Mouse (Mus musculus): ENCODE results near the gene Ism1. TPM values are rescaled to one million over a fixed set of nuclear protein-coding genes. Genes with fewer than 3 reads are reported as not detected.

Ism1 gene
- polyA plus RNA-seq, 2 experiments, result 11.3 to 12.8 TPM

GRCm38 (mm10) chr2:139641757-139642385 is 36.1 kb upstream of the Ism1 start:
- no peak for TF ChIP-seq POLR2A (IDR thresholded peaks at IDR 0.05; ENCODE audit: borderline replicate concordance, extremely low read depth, insufficient read depth, insufficient read length)
- H3K27ac ChIP-seq (replicated peaks; ENCODE audit: low read depth, low read length), result no peak overlapping the region
- no peak for DNase-seq (ENCODE audit: low spot score)
- no peaks in the 10 kb centered on the region for H3K27me3 ChIP-seq (ENCODE audit: control insufficient read depth, insufficient read depth, low read length)
- 52% methylated on average over 7 of the region's 7 CpGs for WGBS
- no peak for ATAC-seq (ENCODE audit: low FRiP score, low read depth)
- no peaks in the 10 kb centered on the region for H3K36me3 ChIP-seq (ENCODE audit: control insufficient read depth, insufficient read depth, low read length)
- no peaks in the 10 kb centered on the region for H3K9me3 ChIP-seq (ENCODE audit: control insufficient read depth, low read length)
- H3K4me3 ChIP-seq (replicated peaks; ENCODE audit: low read length), result no peak overlapping the region
- no peak overlapping the region for H3K4me2 ChIP-seq (replicated peaks; ENCODE audit: low read depth, low read length, severe bottlenecking)
- no peak overlapping the region for H3K9ac ChIP-seq (ENCODE audit: low read depth, low read length, severe bottlenecking)
- H3K4me1 ChIP-seq (ENCODE audit: control insufficient read depth, insufficient read depth, low read length), result peaks cover 9% of the 10 kb centered on the region; the same call in 1 of the 2 replicates

DNA sequence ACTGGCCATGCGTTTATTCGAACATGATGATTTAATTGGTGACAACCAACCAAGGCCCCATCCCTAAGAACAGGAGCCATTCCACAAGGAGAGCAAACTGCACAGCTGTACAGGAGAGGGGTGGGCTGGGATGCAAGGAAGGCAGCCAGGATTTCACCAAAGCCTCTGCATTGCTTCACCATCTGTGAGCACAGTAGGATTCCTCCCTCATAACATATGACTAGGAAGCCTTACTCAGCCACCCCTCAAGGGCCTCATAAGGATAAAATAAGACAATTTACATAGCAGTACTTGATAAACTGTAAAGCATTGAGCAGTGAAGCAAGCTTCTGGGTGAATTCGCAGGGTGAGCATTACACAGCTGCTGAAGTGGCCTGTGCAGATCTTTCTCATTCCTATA is 28.5 kb upstream of the Ism1 start:
- H3K36me3 ChIP-seq (ENCODE audit: control insufficient read depth, insufficient read depth, low read length), result no peaks in the 10 kb centered on the region

GRCm38 (mm10) chr2:139656750-139657149 is 21.2 kb upstream of the Ism1 start:
- DNase-seq (ENCODE audit: low spot score) (no peak), ATAC-seq (ENCODE audit: low FRiP score, low read depth) (no peak)
- Histone ChIP-seq H3K4me1 (ENCODE audit: control insufficient read depth, insufficient read depth, low read length) (no peaks in the 10 kb centered on the region), H3K9ac (ENCODE audit: low read depth, low read length, severe bottlenecking) (no peak overlapping the region), H3K4me3 (replicated peaks; ENCODE audit: low read length) (no peak overlapping the region), H3K27me3 (ENCODE audit: control insufficient read depth, insufficient read depth, low read length) (no peaks in the 10 kb centered on the region), H3K4me2 (replicated peaks; ENCODE audit: low read depth, low read length, severe bottlenecking) (no peak overlapping the region), H3K9me3 (ENCODE audit: control insufficient read depth, low read length) (no peaks in the 10 kb centered on the region), H3K36me3 (ENCODE audit: control insufficient read depth, insufficient read depth, low read length) (no peaks in the 10 kb centered on the region), H3K27ac (replicated peaks; ENCODE audit: low read depth, low read length) (no peak overlapping the region)
- 24% methylated on average over 4 of the region's 4 CpGs for WGBS
- TF ChIP-seq POLR2A (IDR thresholded peaks at IDR 0.05; ENCODE audit: borderline replicate concordance, extremely low read depth, insufficient read depth, insufficient read length), result no peak

More for the DNA sequence above, 28.5 kb upstream of the Ism1 start:
- Histone ChIP-seq H3K4me2 (replicated peaks; ENCODE audit: low read depth, low read length, severe bottlenecking) (no peak overlapping the region), H3K4me3 (replicated peaks; ENCODE audit: low read length) (no peak overlapping the region), H3K9me3 (ENCODE audit: control insufficient read depth, low read length) (no peaks in the 10 kb centered on the region), H3K27ac (replicated peaks; ENCODE audit: low read depth, low read length) (no peak overlapping the region), H3K9ac (ENCODE audit: low read depth, low read length, severe bottlenecking) (no peak overlapping the region), H3K27me3 (ENCODE audit: control insufficient read depth, insufficient read depth, low read length) (no peaks in the 10 kb centered on the region), H3K4me1 (ENCODE audit: control insufficient read depth, insufficient read depth, low read length) (peaks cover 6% of the 10 kb centered on the region; the same call in 1 of the 2 replicates)
- ATAC-seq (ENCODE audit: low FRiP score, low read depth) (no peak), DNase-seq (ENCODE audit: low spot score) (peak; percentile 20)
- TF ChIP-seq POLR2A (IDR thresholded peaks at IDR 0.05; ENCODE audit: borderline replicate concordance, extremely low read depth, insufficient read depth, insufficient read length), result no peak
- 61% methylated on average over 3 of the region's 3 CpGs for WGBS

DNA sequence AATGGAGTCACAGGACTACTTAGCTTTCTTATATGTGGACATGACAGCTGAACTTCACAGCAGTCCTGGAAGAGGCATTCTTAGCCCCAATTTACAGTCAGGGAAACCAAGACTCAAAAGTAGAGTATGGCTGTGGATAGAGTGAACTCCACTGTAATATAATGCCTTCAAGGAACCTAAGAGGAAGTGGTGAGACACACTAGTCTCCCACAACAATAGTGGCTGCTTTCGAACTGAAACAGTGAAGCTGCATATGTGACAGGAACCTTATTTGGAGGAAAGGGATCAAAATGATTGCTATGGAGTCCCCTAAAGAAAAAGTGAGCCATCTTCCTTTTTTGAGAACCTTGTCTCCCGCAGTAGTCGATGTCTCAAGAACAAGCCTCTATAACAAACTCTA is 6.1 kb upstream of the Ism1 start:
- TF ChIP-seq POLR2A (IDR thresholded peaks at IDR 0.05; ENCODE audit: borderline replicate concordance, extremely low read depth, insufficient read depth, insufficient read length), result no peak
- WGBS, result 85% methylated on average over 3 of the region's 3 CpGs
- Histone ChIP-seq H3K4me3 (replicated peaks; ENCODE audit: low read length) (no peak overlapping the region), H3K4me1 (ENCODE audit: control insufficient read depth, insufficient read depth, low read length) (peaks cover 7% of the 10 kb centered on the region; the same call in 1 of the 2 replicates), H3K9ac (ENCODE audit: low read depth, low read length, severe bottlenecking) (no peak overlapping the region), H3K4me2 (replicated peaks; ENCODE audit: low read depth, low read length, severe bottlenecking) (no peak overlapping the region), H3K36me3 (ENCODE audit: control insufficient read depth, insufficient read depth, low read length) (no peaks in the 10 kb centered on the region), H3K9me3 (ENCODE audit: control insufficient read depth, low read length) (no peaks in the 10 kb centered on the region), H3K27me3 (ENCODE audit: control insufficient read depth, insufficient read depth, low read length) (no peaks in the 10 kb centered on the region), H3K27ac (replicated peaks; ENCODE audit: low read depth, low read length) (no peak overlapping the region)
- no peak for ATAC-seq (ENCODE audit: low FRiP score, low read depth)
- no peak for DNase-seq (ENCODE audit: low spot score)

DNA sequence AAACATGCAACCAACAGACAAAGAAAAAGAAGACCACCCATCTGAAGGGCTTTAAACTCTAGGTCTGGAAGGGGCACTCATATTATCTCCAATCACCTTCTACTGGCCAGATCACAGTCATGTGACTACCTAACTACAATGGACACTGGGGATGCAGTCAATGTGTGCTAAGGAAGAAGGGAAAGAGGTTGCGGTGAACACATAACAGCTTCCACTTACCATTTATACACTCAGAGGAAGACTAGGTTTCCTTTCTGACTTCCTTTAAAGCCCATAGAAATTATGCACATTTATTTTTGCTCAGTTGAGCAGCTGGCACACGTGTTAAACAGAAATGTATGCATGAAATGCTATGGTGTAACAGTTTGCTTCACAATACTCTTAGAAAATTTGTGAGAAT is 5.6 kb upstream of the Ism1 start:
- no peak for DNase-seq (ENCODE audit: low spot score)
- Histone ChIP-seq H3K4me2 (replicated peaks; ENCODE audit: low read depth, low read length, severe bottlenecking) (no peak overlapping the region), H3K9me3 (ENCODE audit: control insufficient read depth, low read length) (no peaks in the 10 kb centered on the region), H3K27me3 (ENCODE audit: control insufficient read depth, insufficient read depth, low read length) (no peaks in the 10 kb centered on the region), H3K4me1 (ENCODE audit: control insufficient read depth, insufficient read depth, low read length) (peaks cover 7% of the 10 kb centered on the region; the same call in 1 of the 2 replicates), H3K36me3 (ENCODE audit: control insufficient read depth, insufficient read depth, low read length) (no peaks in the 10 kb centered on the region), H3K27ac (replicated peaks; ENCODE audit: low read depth, low read length) (no peak overlapping the region), H3K4me3 (replicated peaks; ENCODE audit: low read length) (no peak overlapping the region), H3K9ac (ENCODE audit: low read depth, low read length, severe bottlenecking) (no peak overlapping the region)
- 76% methylated on average over 2 of the region's 2 CpGs for WGBS
- TF ChIP-seq POLR2A (IDR thresholded peaks at IDR 0.05; ENCODE audit: borderline replicate concordance, extremely low read depth, insufficient read depth, insufficient read length), result no peak
- ATAC-seq (ENCODE audit: low FRiP score, low read depth), result no peak

Measured in limb, embryonic 14.5 days (tissue).